Mouse (Mus musculus) R1 (cell line): ENCODE results near the gene Arhgef6.

Experiments
- DNase-seq: peaks from one replicate; pipeline ENCODE4 v3.0.0-alpha.2; 2018; ENCODE audit warnings: low read depth, low spot score

The Arhgef6 gene

DNA sequence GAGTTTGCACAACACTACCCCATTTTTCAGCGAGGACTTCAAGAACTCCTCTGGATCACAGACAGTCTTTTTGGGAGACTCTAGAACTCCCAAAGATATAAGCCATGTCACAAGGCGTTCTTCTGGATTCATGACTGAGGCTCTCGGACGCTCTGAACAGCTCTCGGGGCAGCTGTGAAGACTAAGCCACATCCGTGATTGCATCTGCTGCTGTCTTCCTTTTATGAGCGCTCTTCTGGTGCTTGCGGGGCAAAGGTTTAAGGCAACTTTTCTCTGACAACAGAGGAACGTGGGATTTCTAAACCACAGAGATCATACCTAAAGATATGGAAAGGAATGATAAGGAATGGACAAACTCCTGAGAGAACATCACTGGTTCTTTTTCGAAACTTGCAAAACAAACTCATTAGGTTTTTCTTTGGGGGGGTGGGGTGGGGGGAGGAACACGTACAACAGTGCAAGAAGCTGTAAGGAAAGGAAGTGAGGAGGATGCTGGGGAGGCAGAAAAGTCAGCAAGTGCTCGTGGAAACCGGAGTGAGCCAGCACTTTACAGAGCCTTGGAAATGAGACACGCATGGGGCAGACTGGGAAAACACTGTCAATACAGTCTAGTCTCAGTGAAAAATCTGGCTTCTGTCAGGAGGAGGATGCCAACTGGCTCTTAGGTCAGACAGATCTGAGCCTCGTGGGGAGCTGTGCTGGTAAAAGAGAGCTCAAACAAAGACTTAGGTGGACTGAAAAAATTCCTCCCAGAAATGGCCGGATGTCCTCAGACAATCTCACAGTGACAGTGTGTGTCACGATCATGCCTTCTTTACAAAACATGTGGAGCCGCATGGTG lies at the start of gene Arhgef6:
TSS of gene Arhgef6 (minus strand) at position 359 of the 841 bp plus-strand sequence.
- DNase-seq, result no peak

GRCm38 (mm10) chrX:57380915-57381314 lies 42.4 kb upstream of the Arhgef6 start:
- no peak for DNase-seq

DNA sequence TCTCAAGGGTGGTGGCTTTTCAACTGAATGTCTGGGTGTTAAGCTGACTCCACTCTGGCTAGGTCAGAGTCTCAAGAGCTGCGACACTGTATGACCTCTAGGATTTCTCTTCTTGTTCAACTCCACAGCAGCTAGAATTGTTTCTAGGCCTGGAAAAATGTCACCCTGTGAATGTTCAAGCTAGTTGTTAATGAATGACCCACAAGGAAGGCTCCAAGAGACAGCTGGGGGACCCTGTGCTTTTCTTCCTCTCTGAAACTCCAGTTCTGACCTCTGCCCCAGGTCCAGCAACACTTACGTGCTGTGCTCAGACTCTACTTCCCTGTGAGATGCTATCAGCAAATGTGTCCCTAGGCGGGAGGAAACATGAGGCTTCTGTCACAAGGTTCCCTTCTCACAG lies 40.0 kb upstream of the Arhgef6 start:
- DNase-seq, result no peak

DNA sequence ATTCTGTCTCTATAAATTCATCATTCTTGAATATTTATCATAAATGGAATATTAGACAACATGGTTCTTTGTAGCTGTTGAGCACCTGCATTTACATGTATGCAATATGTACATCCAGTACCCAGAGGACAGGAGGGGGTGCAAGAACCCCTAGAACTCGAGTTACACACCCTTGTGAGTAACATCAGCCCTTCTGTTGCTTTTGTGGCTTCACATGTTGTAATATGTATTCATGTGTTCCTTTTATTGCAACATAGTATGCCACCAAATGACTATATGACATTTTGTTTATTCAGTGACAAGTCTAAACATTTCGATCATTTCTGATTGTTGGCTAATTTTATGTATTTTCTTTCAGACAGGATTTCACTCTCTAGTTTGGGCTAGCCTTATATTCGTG lies 38.6 kb upstream of the Arhgef6 start:
- no peak for DNase-seq

GRCm38 (mm10) chrX:57374029-57374428 lies 35.5 kb upstream of the Arhgef6 start:
- DNase-seq, result no peak

GRCm38 (mm10) chrX:57373543-57373942 lies 35.0 kb upstream of the Arhgef6 start:
- no peak for DNase-seq

GRCm38 (mm10) chrX:57372965-57373364 lies 34.4 kb upstream of the Arhgef6 start:
- no peak for DNase-seq

GRCm38 (mm10) chrX:57364891-57365569 lies 26.5 kb upstream of the Arhgef6 start:
- no peak for DNase-seq

DNA sequence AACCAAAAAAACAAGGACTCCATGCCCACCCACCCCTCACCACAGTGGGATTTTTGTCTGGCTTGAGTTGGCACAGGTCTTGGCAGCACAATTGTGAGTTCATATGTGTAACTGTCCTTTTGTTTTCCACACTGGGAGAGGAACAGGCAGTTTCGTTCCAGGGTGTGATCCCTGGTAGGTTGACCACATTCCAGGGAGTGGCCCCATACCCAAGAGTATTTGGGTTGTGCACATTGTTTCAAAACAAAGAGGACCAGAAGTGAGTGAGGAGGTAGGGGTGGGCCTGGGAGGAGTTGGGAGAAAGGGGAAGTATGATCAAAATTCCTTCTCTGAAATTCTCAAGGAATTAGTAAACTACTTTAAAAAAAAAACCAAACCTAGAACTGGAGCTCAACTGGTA lies 20.8 kb upstream of the Arhgef6 start:
- peak; percentile 89 for DNase-seq

GRCm38 (mm10) chrX:57339220-57339619 lies 691 bp upstream of the Arhgef6 start:
- DNase-seq, result no peak

DNA sequence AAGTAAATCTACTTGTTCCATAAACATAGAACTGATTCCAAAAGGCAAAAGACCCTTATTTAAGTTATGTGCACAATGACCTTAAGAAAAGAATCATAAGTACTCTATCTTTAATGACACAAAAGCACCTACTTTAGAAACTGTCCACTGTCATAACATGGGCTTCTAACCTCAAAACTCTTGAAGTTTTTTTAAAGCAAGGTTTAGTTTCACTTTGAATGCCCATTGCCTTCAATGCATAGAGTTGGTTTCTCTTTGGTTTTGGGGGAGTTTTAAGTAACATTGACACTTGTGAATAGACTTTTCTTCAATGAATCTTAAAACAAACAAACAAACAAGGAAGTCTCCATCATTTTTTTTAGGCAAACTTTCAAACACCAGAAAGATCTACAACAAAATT lies 947 bp downstream of the Arhgef6 start:
- no peak for DNase-seq

DNA sequence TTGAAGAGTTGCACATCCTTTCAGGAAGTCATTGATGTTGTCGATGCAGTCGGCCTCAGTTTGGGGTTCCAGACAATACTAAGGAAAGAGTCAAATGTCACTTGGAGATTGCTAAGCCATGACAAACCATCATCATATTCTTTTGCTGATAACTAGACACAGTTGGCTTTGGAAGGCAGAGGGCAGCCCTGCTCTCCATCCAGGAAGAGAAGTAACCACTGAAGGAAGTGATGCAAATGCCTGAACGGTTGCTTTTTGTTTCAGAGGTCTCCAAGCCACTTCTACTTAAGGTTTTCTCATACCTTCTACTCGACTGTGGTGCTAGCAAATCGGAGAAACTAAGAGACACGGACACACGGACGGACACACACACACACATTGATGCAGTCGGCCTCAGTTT lies 1.6 kb downstream of the Arhgef6 start:
- DNase-seq, result no peak

- DNase-seq, result no peak
Measured at GRCm38 (mm10) chrX:57335313-57335712, 3.2 kb downstream of the Arhgef6 start.

- no peak for DNase-seq
Measured at GRCm38 (mm10) chrX:57327668-57328338, 10.7 kb downstream of the Arhgef6 start.

DNA sequence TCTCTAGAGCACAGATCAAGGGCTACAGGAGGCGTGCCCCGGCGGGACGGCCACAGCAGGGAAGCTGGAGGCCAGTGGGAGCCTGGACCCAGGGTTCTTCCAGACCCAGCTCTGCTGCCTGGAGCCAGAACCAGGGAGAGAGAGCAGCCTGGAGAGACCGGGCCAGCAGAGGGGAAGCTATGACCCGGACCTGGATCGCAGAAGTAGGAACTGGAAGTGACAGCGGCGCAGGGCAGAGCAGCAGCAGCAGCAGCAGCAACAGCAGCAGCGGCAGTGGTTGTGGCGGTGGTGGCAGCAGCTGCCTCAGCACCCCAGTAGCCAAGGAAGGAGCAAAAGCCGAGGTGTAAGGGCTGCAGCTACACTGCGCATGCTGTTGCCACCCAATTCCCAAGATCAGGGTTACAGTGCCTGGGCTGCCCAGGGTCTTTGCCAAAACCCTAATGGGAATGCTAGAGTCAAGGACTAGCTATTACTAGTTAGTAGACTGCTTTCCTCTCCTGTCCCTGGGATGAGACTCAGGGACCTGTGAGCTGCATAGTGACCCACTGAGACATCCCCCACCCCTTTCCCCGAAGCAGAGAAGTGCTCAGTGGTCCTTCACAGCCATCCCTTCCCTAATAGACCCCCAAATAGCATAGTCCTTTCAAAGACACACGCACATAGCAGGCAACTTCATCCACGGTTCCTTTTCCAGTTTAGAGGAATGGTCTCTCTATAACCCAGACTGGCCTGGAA lies 11.9 kb downstream of the Arhgef6 start:
- peak; percentile 1 for DNase-seq

DNA sequence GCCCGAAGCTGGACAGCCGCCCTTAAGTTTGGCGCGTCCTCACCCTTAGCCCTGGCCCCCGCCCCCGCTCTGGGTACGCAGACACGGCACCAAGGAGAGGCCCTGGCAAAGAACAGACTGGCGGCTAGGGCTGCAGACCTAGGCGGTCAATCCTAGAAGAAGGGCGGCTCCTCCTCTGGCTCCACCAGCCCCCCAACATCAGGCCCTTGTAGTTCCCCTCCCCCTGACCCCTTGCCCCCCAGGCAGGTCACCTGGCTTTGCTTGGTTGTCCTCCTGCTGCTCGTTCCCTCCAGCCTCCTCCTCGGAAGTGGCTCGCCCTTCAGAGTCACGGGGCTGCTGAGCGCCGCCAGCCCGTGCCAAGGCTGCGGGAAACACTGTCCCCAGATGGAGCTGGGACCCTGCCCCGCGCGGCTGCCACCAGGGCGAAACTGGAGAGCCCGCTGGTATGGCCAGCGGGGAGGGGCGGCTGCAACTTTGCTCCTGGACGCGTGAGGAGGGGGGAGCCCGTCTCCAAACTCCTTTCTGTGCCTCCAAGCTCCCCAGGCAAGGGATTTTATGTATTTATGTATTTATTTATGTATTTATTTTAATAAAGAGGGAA lies 12.6 kb downstream of the Arhgef6 start:
- no peak for DNase-seq

DNA sequence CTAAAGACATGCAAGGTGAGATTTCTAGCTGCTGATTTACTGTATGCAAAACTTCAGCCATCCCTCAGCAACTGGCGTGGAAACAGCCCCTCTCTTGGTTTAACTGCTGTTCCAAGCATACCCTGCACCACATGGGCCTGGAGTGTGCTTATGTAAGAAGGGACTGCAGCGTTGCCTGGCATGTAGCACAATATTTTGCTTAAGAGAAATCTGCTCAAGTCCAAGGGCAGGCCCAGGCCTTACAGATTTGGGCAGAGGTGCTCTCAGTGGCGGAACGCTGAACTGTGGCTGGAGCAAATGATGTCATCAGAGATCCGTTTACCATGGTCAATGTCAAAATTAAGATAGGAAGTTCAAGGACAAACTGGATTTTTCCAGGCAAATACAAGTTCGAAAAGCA lies 13.6 kb downstream of the Arhgef6 start:
- DNase-seq, result no peak

- no peak for DNase-seq
Measured at GRCm38 (mm10) chrX:57312066-57312465, 26.5 kb downstream of the Arhgef6 start.

GRCm38 (mm10) chrX:57309993-57310392 lies 28.5 kb downstream of the Arhgef6 start:
- no peak for DNase-seq

DNA sequence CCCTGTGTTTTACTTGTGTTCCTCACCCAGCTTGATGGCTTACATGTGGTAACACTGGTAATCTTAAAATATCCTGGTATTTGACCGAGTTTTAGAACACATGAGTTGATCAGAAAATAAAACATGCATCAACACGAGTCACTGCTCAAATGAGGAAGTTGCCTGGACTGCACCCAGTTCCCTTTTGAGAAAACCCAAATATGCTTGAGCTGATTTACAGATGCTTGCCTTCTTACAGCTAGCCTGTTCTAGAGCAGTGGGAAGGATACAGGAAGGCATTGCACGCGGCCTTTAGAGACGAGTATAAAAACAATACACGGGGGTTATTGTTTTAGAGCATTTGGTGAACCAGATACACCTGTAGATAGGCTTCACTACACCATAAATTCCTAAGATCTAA lies 31.8 kb downstream of the Arhgef6 start:
- no peak for DNase-seq

GRCm38 (mm10) chrX:57304784-57305287 lies 33.7 kb downstream of the Arhgef6 start:
- DNase-seq, result no peak
